Mouse (Mus musculus) thymus, postnatal 4 days (tissue): ENCODE data around the gene Gm48551.
A peak's percentile ranks its signal among the peaks of the same experiment; 100 is the strongest.

Source experiments
- DNase-seq: peaks from one replicate; pipeline ENCODE4 v3.0.0; 2021

Gene Gm48551

DNA sequence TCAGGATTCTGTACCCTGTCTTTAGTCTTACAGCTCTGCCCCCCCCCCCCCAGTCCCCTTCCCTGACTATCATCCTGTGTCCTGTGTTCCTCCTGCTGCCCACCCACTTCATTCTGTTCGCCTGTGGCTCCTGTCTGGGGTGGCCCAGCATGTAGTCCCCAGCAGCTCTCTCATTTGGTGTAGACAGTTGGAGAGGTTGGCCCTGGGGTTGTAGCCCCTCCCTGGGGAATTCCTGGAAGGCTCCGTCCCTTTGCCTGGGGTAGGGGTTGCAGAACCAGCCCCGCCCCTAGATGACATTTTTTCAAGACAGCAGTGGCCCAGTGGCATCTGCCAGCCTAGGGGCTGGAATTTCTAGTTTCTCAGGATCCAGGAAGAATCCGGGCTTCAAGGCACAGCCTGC is 26.1 kb upstream of the Gm48551 start:
- no peak for DNase-seq

DNA sequence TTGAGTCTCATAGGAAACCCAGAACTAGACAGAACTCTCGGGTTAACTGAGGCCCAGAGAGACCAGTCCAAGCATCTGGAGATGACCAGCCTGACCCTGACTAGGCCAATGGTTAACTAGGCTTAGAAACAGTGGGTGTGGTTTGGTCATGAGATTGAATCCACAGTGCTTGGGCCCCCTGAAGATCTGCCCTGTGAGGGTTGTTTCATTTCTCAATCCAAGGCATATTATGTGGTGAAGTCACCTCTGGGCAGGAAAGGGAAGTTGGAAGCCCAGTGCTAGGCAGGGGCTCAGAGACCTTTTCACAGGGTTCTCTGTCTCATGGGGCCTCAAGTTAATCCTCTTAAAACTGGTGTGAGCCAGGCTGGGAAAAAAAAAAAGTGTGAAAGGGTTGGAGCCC is 25.4 kb upstream of the Gm48551 start:
- no peak for DNase-seq

DNA sequence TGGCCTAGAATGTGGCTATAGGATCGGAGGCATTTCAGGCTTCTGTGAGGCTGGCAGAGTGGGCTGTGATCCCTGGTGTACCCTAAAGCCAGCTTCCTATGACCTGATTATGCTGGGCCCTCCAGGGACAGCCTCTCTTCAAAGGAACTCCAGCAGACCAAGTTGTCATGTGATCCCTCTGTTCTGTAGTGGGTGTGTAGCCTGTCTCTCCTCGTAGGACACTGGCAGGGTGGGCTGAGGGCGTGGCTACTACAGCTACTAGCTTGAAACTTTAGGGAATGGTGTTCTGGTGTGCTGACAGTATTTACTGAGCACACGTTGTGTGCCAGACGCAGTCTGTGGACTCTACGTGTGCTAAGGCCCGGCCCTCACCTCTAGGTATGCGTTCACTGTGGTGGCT is 23.5 kb upstream of the Gm48551 start:
- no peak for DNase-seq

DNA sequence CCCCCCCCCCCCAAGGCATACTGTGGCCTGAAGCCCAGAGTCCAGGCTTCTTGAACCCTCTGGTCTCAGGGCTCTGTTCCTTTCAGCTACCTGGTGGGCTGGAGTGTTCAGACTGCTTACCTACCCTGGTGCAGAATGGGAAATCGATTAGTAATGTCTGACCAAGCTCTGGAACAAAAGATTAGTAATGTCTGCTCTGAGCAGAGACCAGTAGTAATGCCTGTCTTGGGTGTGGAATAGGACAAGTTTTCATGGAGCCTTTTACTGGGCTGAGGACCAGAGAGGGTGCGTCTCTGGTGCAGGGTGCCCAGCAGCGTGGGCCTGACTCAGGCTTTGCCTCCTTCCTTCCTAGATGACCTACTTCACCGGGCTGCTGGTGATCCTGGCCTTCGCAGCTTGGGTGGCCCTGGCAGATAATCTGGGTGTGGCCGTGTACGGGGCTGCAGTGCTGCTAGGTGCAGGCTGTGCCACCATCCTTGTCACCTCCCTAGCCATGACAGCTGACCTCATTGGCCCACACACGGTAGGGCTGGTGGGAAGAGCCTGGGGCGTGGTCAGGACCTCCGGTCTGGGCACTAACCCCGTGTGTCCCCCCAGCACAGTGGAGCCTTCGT is 21.8 kb upstream of the Gm48551 start:
- DNase-seq, result no peak

DNA sequence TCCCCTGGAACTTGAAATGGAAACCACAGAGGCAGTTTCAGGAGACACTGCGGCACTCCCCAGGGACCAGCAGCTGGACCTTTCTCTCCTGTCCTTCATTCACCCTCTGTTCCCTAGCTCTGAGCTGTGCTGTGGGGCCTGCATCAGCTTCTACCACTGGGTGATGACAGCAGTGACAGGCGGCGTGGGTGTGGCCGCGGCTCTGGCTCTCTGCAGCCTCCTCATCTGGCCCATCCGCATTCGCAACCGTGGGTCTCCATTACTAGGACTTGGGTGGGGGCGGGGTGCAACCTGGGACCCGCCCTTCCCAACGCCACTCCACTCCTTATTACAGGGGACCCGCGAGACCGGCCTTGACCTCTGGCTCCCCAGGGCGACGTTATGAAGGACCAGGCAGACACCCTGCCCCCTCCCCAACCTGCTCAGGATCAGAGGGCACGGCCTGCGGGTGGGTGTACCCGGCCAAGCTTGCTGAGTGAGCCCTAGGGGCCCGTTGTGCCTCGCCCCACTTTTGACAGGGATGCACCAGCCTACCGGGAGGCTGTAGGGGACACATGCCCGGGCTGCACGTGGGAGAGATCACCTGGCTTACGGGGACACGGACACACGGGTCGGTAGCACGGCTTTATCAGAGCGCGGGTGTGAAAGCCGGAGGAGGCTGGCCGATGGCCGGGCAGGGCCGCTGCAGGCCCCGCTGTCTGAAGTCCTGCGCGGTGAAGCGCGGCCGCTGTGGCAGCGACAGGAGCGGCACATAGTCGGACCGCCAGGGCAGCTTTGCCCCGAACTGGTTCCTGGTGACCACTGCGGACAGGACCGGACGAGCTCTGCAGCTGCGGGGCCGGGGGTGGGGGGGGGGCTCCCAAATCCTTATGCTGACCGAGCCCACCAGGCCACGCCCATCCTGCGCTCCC is 20.6 kb upstream of the Gm48551 start:
- no peak for DNase-seq

DNA sequence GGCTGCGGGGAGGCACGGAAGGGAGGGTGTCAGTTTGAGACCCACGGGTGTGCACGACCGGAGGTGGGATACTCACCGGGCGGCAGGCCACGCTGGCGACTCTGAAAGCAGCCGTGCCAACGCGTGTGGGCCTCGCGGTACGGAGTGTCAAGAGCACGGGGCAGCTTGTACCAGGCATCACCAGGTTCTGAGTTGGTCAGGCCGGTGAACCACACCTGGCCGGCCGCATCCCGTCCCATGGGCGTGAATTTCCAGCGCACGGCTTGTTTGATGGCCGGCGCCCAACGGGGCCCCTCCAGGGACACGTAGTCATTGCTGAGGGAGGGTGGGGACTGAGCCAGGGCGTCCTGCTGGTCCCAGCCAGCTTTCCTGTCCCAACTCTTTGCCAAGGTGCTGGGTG is 19.6 kb upstream of the Gm48551 start:
- DNase-seq, result no peak

DNA sequence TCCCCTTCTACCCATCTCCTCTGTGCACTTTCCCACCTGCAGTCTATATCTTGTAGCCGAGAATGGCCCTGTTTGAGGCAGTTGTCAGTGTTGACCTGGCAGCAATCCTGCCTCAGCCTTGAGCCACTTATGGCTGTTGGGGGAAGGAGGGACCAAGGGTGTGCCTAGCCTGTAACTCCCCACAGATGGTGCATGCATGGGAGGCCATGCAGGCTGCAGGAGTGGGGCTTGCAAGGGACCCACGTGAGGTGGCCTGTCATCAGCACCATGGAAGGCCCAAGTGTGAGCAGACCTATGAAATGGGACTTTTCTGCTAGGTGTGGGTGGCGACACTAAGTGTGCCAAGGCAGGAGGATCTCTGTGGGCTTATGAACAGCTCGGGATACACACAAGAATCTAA is 19.2 kb upstream of the Gm48551 start:
- no peak for DNase-seq

DNA sequence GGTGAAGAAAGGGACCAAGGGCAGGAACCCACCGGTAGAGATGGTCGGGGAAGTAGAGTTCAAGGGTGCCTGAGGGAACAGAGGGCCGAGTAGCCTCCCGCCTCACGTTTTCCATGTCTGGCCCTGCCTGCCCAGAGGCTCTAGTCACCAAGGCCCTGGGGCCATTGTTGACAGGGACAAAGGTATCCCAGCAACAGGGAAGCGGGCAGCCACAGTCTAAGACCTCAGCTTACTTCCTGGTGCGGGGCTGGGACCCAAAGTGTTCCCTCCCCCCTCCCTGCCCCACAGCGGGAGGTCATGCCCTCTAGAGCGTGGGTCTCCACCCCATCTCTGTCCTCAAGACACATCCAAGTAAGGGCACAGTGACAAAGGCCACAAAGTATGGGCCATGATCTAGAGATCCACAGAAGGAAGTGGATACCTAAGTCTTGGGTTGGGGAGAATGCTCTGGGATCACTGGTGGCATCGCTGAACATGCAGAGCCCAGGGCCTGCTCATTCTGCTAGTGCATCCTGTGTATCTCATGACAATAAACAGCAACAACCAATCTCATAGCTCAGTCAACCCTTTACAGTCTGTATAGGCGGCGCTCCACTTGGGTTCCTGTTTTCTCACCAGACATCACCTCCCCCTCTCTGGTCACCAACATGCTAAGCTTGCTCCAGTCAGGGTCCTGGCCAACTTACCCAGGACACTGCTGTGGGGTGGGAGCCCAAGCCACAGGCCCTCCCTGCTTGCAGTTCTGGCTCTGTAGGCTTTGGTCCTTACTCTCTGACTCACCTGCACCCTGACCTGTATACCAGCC is 18.4 kb upstream of the Gm48551 start, which contains the start of gene 4930404N11Rik:
4930404N11Rik (minus strand) TSS at position 145 of the 805 bp plus-strand sequence.
- DNase-seq, result no peak

DNA sequence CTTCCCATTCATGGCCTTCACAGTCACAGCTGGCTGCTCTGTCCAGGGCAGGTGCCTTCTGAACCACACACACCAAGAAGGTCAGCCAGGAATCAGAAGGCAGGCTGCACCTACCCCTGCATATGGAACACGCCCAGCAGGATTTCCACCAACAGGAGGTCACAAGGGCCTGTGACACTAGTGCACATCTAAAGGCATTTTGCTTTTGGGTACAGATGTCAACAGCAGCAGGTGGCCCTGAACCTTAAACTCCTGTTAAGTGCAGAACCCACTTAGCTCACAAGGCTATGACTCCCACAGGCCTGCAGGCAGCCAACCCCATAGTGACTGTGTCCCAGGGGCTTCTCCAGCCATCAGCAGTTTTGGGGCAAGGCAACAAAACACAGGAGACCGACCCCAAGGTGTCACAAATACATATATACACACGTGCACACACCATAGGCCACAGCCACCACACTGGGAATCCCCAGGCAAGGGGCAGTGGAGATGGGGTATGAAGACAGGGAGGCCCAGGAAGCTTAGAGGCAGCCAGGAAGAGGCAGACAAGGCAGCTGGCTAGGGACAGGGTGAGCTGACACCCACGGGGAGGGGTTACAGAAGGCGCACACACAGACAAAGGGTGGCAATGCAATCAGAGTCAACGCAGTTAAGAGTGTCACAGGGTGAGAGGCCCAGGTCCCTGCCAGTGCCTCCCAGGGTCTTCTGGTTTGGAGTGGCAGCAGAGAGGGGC is 17.6 kb upstream of the Gm48551 start:
- DNase-seq, result no peak

DNA sequence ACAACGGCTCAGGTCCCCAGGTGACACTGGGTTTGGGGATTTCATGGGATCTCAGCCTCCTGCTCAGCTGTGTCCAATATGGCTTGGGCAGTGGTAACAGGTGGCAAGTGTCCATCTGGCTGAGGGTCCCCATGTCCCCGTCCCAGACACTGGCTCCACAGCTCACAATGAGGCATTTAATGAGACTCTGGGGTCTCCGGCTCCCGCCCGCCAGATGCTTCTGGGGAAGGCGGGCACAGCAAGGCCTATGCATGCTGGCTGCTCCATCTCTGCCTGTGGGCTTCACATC is 17.1 kb upstream of the Gm48551 start:
- no peak for DNase-seq

DNA sequence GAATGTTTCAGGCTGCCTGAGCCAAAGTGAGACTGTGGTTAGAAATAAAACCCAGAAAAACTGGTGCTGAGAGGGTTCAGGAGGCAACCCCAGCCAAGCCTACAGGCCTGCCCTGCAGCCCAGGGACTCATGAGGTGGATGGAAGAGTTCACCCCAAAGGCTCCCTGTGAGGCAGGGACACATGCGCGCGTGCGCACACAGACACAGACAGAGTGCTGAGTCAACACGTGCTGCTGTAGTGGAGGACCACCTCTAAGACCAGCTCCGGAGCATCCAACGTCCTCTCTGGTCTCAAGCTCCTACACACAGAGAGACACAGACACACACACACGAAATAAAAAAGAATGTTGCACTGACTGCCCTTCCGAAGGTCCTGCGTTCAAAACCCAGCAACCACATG is 8.9 kb upstream of the Gm48551 start:
- DNase-seq, result no peak

DNA sequence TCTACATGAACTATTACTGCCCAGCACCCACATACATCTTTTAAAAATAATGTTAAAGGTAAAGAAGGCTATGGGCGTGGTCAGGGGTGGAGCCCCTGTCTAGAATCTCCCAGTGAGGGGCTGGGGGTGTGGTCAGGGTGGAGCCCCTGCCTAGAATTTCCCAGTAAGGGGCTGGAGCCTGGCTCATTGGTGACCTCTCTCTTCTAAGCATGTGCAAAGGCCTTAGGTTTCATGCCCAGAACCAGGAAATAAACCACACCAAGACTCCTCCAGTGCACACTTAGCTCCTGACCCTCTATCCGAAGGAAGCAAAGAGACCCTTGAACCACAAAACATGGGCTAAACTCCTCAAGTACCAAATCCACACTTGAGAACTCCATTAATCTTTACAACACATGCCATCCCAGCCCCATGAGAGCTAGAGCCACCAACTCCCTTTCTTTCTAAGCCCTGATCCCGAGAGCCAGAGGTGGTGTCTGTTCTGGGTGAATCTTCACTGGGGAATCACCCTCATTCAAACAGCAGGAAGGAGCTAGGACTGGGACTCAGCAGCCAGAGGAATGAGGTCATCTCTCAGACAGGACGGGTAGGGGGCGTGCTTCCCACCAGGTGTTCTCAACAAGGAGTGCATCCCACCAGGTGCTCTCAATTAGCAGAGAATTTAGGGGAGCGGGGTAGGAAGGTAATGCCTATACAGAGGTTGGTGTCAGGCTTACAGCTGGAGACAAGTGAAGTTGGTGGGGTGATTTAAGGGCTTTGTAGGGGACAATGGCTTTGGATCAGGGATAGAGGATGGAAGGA is 7.5 kb upstream of the Gm48551 start:
- peak; percentile 57 for DNase-seq

DNA sequence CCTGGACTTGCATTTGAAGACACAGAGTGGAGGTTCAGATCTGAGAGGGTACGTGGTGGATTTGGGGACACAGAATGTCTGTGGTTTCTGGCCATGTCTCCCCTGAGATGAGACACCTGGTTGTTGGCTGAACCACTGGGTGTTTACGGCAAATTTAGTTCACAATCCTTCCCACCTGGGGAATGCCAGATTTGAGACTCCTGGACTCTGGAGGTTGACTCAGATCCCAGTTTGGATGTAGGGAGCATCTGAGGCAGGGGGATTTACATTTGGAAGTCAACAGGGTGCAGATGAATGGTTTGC is 7.0 kb upstream of the Gm48551 start:
- DNase-seq, result no peak

DNA sequence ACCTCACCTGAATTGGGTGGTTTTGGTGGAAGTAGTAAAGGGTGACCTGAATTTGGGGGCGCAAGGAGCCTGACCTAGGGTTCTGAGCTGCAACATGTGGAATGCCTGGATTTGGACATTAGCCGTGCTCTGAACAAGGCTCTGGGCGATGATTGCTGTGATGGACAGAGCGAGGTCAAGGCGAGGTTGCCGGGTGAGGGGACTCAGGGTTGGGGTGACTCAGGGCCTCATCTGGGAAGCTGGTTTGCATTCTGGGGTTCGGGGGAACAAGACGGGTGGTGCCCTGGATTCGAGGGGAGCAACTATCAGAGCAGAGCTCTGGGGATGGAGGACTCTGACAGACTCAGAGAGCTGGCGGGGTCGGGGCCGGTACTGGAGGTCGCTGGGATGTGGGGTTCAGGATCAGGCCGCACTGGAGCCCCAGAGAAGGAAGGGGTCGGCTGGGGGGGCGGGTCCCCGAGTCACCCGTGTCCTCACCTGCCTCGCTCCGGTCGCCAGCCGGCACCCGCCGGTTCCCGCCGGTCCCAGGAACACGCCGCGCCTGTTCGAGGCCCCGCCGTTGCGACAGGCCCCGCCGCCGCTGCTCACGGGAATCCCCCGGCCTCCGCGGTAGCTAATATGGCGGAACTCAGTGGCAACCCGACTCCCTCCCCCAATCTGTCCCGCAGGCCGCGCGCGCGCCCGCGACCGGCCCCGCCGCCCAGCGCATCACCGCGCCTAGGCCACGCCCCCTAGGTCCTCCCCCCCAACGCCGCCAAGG is 6.3 kb upstream of the Gm48551 start, which contains the start of gene Fzr1:
Fzr1 (minus strand) TSS at position 724 of the 760 bp plus-strand sequence.
- DNase-seq, result no peak

DNA sequence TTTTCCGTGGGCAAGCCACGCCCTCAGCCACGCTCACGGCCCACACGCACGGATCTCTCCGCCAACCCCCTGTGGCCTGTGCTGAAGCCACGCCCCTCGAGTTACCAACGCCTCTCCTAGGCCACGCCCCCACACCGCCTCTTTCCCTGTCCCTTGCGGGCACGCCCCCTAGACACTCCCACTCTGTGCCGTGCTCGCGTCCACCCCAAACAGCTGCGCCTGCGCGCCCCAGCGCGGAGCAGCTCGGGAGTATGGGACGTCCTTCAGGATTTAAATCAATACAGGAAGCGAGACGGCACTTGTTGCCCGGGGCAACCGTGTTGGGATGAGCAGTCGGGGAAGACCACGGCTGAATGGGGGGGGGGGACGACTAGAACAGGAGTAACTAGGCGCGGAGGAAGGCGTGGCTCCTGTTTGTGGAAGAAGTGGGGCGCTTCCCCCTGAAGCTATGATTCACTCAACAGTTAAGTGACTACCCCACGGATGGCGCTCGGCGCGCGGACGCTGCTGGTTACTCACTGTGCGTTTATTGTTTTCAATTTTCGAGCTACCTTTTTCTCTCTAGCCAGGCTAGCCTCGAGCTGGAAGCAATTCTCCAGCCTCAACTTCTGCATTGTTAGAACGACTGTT is 5.6 kb upstream of the Gm48551 start:
- peak; percentile 100 for DNase-seq

DNA sequence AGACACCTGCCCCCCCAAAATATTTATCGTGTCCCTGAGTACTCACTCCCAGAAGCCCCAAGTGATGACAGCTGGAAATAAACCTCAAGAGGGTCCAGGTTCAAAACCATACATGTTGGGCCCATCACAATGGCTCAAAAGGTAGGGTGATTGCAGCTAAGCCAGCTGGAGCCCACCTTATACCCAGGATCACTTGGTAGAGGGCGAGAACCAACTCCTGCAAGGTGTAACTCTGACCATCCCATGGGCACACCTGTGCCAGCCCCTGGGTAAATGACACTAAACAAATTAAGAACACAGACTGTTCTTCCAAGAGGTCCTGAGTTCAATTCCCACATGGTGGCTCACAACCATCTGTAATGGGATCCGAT is 5.1 kb upstream of the Gm48551 start:
- DNase-seq, result no peak

DNA sequence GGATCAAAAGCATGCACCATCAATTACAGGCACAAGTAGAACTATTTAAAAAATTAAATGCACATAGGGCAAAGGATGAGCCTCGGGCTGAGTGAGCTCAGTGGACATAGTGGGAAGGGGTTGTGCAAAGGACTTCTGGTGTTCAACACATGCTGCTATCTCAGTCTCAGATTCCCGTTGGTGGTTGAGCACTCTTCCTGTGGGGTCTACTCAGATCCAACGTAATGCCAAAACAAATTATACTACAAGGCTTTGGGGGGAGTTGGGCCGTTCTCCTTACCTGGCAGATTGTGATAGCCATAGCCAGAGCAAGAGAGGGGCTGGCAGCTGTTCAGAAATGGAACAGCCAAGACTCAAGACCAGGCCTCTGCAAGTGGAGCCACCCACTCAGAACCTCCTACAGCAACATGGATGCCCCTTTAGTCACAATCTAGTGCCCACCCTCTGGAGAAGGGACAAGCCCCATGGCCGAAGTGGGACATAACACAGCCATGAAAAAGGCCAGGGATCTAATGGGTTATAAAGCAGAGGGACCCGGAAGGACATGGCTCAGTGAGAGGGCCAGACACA is 4.4 kb upstream of the Gm48551 start:
- DNase-seq, result no peak

DNA sequence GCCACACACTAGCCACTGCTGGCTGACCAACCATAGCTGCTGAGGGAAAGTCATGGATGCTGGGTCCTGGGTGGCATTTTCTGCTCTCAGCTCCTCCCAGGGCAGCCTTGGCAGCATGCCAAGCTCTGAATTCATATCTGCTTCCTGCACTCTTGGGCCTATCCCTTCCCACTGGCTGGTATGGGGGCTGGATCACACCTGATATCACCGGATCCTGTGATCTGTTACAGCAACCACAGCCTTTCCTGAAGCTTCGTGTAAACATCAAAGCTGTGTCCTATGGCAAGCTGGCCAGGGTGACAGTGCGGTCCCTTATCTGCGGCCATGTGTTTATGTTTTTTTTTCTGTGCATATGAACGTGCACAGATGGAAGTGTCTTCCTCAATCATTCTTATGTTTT is 2.2 kb upstream of the Gm48551 start:
- no peak for DNase-seq

DNA sequence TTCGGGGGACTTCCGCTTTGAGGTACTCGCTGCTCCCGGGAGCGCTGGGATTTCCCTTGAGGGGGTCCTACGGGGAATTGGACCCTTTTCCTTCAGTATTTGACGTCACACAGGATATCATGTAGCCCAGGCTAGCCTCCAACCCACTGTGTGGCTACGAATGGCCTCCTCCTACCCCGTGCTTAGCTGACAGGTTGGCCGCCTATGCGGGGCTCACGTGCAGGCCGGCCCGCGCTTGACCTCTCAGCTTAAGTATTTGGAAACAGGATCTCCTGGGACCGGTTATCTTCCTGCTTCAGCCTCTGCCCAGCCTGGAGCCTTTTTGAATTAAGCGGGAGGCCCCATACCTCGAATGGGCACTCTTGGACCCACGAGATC is 328 bp downstream of the Gm48551 start:
- no peak for DNase-seq

DNA sequence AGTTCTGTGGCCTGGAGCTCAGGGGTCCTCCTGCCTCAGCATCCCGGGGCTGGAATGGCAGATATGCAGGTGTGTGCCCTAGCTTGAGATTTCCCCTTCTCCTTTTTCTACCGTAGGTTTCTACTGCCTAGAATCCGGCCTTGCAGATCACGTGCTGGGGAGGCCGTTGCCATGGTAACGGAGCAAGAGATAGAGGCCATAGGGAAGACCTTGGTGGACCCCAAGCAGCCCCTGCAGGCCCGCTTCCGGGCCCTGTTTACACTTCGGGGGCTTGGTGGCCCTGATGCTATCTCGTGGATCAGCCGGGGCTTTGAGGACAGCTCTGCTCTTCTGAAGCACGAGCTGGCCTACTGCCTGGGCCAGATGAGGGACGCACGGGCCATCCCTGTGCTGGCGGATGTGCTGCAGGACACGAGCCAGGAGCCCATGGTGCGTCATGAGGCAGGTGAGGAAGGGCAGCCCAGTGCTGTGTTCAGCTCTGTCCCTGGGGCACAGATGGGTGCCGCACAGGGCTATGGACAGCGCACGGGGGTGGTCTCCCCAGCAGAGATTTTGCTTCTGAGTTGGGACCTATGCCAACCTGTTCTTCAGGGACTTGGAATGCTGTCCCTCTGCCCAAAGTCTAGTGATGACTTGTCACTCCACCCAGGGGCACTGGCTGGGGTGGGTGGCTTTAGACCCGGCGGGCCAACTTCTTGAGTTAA is 1.5 kb downstream of the Gm48551 start:
- no peak for DNase-seq
